Mouse (Mus musculus) embryonic facial prominence, embryonic 12.5 days (tissue): Measurements from ENCODE around the gene Ppt2. TPM values are rescaled to one million over a fixed set of nuclear protein-coding genes. Genes with fewer than 3 reads are reported as not detected.
A peak's percentile ranks its signal among the peaks of the same experiment; 100 is the strongest.

Experiments used
- ATAC-seq: fragments of 200-750 bp; cut with Nextera tagmentation; 2 replicates; pipeline ENCODE4 v1.8.0; 2017; ENCODE audit not compliant: insufficient number of reproducible peaks, insufficient read depth, low FRiP score, low TSS enrichment
- H3K27ac ChIP-seq: fragments of 300-500 bp; sonication (generic); 2 replicates; pipeline ENCODE4 v1.5.1; 2016; ENCODE audit warnings: mild to moderate bottlenecking
- H3K27me3 ChIP-seq: fragments of 300-500 bp; sonication (generic); 2 replicates; pipeline ENCODE4 v1.6.1; 2016; ENCODE audit warnings: mild to moderate bottlenecking, moderate library complexity
- H3K36me3 ChIP-seq: fragments of 300-500 bp; sonication (generic); 2 replicates; pipeline ENCODE4 v1.6.1; 2016; ENCODE audit warnings: mild to moderate bottlenecking
- H3K4me1 ChIP-seq: fragments of 300-500 bp; sonication (generic); 2 replicates; pipeline ENCODE4 v1.6.1; 2016
- H3K4me2 ChIP-seq: fragments of 300-500 bp; sonication (generic); replicated peaks from 2 replicates; pipeline ENCODE4 v1.6.1; 2016; ENCODE audit warnings: mild to moderate bottlenecking, moderate library complexity
- H3K4me3 ChIP-seq: fragments of 300-500 bp; sonication (generic); 2 replicates; pipeline ENCODE4 v1.5.1; 2016; ENCODE audit warnings: mild to moderate bottlenecking
- H3K9ac ChIP-seq: fragments of 300-500 bp; sonication (generic); 2 replicates; pipeline ENCODE4 v1.6.1; 2016; ENCODE audit warnings: mild to moderate bottlenecking, moderate library complexity
- H3K9me3 ChIP-seq: fragments of 300-500 bp; sonication (generic); 2 replicates; pipeline ENCODE4 v1.6.1; 2016; ENCODE audit warnings: mild to moderate bottlenecking, moderate library complexity
- WGBS: fragments of 180-500 bp; shearing (Covaris S2); methylation state at CpG from one replicate; pipeline ENCODE4 v1.1.7; 2016; 5-methylcytosine and 5-hydroxymethylcytosine counted together
- polyA plus RNA-seq: library from polyadenylated mRNA; unstranded; fragments of >200 nt; fragmentation: Nextera tagmentation; extraction: Ambion mirVana; gene quantifications from 2 replicates; pipeline ENCODE4 v1.2.1, GENCODE M21; 2016

Ppt2 gene
- polyA plus RNA-seq, 1 experiment from 2014 or later, result 18.0 TPM

DNA sequence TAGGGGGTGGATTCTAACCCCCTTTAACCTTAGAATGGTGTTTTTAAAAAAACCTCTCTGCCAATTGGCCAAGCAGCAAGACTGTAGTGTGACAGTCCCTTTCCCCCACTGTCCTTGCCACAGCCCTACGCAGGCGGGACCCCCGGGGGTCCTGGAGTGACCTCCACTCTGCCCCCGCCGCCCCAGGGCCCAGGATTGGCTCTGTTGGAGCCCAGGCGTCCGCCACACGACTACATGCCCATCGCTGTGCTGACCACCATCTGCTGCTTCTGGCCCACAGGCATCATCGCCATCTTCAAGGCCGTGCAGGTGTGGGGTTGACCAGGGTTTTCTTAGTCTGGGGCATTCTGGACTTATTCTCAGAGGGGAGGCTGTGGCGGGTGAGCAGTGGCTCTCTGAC is 3.3 kb upstream of the Ppt2 start:
- Histone ChIP-seq H3K4me1 (peaks cover 39% of the 10 kb centered on the region), H3K36me3 (no peaks in the 10 kb centered on the region), H3K4me2 (peak overlapping the region; percentile 78), H3K4me3 (peak overlapping the region; percentile 34), H3K9ac (no peak overlapping the region), H3K27ac (no peak overlapping the region), H3K27me3 (peaks cover 44% of the 10 kb centered on the region), H3K9me3 (no peaks in the 10 kb centered on the region)
- no peak for ATAC-seq
- 6% methylated on average over 12 of the region's 12 CpGs for WGBS

DNA sequence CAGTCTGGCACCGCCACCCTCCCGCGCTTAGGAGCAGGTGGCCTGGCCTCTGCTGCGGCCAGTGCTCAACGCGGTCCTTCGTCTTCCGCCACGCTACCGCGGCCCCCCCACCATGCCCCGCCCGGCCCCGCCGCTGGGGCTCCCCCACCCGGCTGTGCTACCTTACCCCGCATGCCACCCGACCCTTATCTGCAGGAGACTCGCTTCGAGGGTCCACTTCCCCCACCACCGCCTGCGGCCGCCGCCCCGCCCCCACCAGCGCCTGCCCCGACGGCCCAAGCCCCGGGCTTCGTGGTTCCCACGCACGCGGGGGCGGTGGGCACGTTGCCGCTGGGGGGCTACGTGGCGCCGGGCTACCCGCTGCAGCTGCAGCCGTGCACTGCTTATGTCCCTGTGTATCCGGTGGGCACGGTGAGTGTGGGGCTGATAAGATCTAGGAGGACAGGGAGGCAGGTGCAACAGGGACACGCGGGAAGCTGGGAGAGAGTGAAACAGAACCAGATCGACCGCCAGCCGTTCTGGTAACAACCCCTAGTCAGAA is 2.5 kb upstream of the Ppt2 start:
- H3K27ac ChIP-seq, result no peak overlapping the region
- H3K9ac ChIP-seq, result peak overlapping the region; percentile 27
- H3K4me3 ChIP-seq, result peak overlapping the region; percentile 34
- peaks cover 44% of the 10 kb centered on the region for H3K27me3 ChIP-seq
- H3K4me1 ChIP-seq, result peaks cover 46% of the 10 kb centered on the region
- 3% methylated on average over 48 of the region's 48 CpGs for WGBS
- H3K36me3 ChIP-seq, result no peaks in the 10 kb centered on the region
- no peaks in the 10 kb centered on the region for H3K9me3 ChIP-seq
- no peak for ATAC-seq
- H3K4me2 ChIP-seq, result peak overlapping the region; percentile 78

DNA sequence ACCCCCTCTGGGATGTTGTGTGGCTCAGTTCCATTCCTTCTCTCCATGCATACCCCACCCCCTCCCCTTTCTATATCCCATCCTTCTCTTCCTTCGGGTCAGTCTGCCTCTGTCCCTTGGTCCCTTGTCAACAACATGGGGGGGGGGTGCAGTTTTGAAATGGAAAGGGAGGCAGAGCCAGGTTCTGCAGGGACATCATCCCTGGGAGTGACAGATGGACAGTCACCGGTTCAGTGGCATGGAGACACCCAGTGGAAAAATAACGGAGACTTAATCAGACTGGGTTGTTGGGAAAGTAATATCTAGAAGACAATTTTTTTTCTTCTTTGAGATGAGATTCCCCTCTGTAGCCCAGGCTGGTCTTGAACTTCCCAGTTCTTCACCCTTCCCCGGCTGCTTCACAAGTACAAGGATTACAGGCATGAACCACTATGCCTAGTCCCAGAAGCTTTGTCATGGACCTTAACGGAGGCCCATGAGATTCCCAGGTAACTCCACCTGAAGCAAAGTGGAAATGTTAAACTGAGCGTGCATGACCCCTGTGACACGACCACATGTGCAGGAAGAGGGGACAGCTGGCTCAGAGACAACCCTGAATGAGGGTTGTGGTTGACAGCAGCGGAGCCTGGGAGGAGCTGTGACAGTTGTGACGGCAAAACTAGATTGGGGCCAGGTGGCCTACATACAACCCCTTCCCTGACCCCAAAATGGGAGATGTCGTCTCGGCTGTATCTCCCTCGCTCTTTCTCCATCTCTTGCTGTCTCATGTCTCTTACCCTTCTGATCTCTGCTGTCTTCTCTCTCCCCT is 1.7 kb upstream of the Ppt2 start:
- WGBS, result 13% methylated on average over 12 of the region's 12 CpGs
- Histone ChIP-seq H3K4me2 (peak overlapping the region; percentile 78), H3K9ac (no peak overlapping the region)

DNA sequence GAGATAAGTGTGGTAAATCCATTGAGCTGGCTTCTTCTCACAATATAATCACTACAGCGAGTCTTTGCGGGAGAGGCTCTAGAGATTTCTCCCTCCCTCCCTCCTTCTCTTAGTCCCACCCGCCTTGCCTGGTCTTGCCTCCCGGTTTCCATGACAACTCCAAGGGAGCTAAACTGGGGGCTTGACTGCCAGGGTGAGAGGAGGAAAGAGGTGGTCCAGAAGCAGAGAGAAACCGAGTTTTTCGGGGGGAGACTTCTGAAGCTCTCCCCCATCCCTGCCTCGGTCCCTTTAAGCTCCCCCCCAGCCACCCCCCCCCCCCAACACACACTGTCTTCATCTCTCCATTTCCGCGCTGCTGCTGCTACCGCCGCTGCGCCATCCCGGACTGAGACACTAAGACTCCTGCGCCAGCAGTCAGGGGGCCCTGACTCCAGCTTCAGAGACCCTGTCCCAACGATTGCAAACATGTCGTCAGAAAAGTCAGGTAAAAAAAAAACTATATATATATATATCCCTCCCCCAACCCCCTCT is 976 bp upstream of the Ppt2 start, which contains the start of gene Prrt1:
Gene Prrt1 (plus strand): TSS at position 313 of the 531 bp plus-strand sequence.
- peak within 1 kb of the TSS; percentile 89 for H3K27ac ChIP-seq
- H3K9me3 ChIP-seq, result no peaks in the 10 kb centered on the region
- H3K27me3 ChIP-seq, result peaks cover 44% of the 10 kb centered on the region
- ATAC-seq, result no peak
- H3K4me1 ChIP-seq, result peaks cover 46% of the 10 kb centered on the region
- peak within 1 kb of the TSS; percentile 68 for H3K4me3 ChIP-seq
- peak within 1 kb of the TSS; percentile 78 for H3K4me2 ChIP-seq
- H3K9ac ChIP-seq, result peak within 1 kb of the TSS; percentile 60
- WGBS, result 2% methylated on average over 16 of the region's 16 CpGs
- no peaks in the 10 kb centered on the region for H3K36me3 ChIP-seq

More for the DNA sequence above, 1.7 kb upstream of the Ppt2 start:
- Histone ChIP-seq H3K36me3 (no peaks in the 10 kb centered on the region), H3K27ac (no peak overlapping the region), H3K9me3 (no peaks in the 10 kb centered on the region), H3K4me1 (peaks cover 46% of the 10 kb centered on the region), H3K27me3 (peaks cover 44% of the 10 kb centered on the region), H3K4me3 (peak overlapping the region; percentile 68; the same call in 1 of the 2 replicates)
- no peak for ATAC-seq

DNA sequence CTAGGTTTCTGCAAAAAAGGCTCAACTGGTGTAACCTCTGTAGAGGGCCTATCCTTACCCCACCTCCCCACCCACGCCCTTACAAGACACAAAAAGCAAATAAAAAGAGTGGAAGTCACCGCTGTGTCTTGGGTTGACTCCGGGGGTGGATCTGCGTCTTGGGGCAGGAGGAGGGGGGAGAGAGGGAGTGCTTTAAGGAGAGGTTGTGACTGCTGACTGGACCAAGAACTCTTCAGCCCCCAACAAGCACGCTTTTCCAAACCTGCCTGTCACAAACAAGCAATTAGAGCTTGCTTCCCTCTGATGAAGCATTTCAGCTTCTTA is 296 bp upstream of the Ppt2 start:
- H3K9ac ChIP-seq, result peak overlapping the region; percentile 60; the same call in 1 of the 2 replicates
- peaks cover 43% of the 10 kb centered on the region for H3K27me3 ChIP-seq
- no peaks in the 10 kb centered on the region for H3K9me3 ChIP-seq
- peak overlapping the region; percentile 68 for H3K4me3 ChIP-seq
- H3K27ac ChIP-seq, result peak overlapping the region; percentile 89
- no peak for ATAC-seq
- peaks cover 46% of the 10 kb centered on the region for H3K4me1 ChIP-seq
- 36% methylated on average over 5 of the region's 5 CpGs for whole genome bisulfite sequencing
- peak overlapping the region; percentile 78 for H3K4me2 ChIP-seq
- peaks cover 6% of the 10 kb centered on the region for H3K36me3 ChIP-seq

DNA sequence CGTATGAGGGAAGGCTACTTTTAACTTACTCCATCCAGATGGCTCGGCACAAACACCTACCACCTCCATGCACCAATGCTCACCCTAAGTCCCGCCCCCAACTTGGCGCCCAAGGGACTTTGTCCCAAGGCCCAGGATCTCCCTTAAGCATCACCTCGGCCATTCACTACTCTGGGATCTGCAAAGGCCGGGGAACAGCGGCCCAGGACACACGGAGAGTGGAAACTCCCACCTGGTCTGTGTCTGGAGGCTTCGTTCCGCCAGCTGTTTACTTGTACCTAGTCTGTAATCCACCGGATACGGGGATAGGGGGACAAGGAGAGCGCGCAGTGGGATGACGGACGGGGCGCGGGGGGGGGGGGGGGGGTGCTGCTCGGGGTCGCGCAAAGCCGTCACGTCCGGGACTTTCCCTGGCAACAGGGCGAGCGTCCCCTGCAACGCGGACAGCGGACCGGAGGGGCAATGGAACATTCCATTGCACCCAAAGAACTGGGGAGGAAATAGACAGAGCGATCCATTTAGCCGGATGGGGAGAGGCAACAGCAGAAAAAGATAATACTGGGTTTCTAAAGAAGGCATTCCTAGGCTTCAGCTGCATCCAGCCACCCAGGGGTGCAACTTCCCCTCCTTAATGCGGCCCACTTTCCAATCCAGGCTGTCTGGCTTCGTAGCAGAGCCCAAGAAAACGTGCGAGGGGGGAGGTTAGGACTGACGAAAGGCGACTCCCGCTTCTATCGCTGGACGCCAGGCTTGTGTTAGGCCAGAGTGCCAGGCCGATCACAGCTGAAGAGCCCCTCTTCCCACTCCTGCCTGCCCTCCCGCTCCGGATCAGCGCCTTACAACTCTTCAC is 992 bp downstream of the Ppt2 start:
- Histone ChIP-seq H3K27me3 (peaks cover 30% of the 10 kb centered on the region), H3K27ac (peak overlapping the region; percentile 89), H3K36me3 (peaks cover 19% of the 10 kb centered on the region), H3K9me3 (no peaks in the 10 kb centered on the region), H3K9ac (peak overlapping the region; percentile 60), H3K4me3 (peak overlapping the region; percentile 68), H3K4me2 (peak overlapping the region; percentile 78), H3K4me1 (peaks cover 46% of the 10 kb centered on the region)
- under 1% methylated on average over 45 of the region's 45 CpGs for WGBS
- peak; percentile 70 for ATAC-seq

DNA sequence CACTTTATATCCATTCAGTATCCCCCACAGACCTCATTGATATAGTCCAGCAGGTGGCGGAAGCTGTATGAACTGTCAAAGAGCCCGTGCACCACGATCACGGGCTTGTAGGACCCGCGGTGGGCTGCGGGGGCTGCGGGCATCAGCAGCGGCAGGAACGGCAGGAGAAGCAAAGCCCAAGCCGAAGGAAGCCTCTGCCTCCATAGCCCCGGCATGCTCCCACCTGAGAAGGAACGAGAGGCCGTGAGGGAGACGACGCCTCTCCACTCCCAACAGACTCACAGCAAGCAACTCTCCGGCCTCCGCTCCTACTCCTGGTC is 1.6 kb downstream of the Ppt2 start:
- Histone ChIP-seq H3K27ac (peak overlapping the region; percentile 89), H3K4me1 (peaks cover 44% of the 10 kb centered on the region), H3K36me3 (peaks cover 23% of the 10 kb centered on the region), H3K4me3 (peak overlapping the region; percentile 68), H3K9ac (peak overlapping the region; percentile 60), H3K9me3 (no peaks in the 10 kb centered on the region), H3K4me2 (peak overlapping the region; percentile 78), H3K27me3 (peaks cover 24% of the 10 kb centered on the region)
- under 1% methylated on average over 18 of the region's 18 CpGs for WGBS
- peak; percentile 8 for ATAC-seq

DNA sequence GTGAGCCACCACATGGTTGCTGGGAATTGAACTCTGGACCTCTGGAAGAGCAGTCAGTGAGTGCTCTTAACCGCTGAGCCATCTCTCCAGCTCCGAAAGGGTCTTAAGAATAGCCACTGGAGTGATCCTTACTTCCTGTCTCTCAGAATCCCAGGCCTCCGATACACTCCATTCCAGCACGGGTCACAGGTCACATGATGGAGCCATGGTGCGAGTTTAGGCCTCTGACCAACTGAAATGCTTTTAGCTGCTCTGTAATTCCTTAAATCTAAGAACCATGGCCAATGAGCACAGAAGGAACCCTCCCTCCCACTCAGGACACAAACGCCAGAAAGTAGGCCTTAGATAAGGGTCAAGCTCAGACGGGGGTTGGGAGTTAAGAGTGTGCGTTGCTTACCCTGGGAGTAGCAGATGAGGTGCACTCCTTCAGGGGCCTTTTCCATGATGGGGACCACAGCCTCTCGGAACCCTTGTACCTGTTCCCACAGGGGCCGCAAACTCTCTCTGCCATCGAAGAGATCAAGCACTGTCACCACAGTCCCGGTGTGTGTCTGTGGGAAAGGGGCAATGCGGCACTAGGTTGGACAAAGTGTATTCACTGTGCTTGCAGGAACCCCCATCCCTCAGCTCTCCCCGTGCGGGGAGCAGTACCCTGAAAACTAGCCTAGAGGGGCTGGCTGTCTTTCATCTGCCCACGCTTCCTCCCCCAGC is 2.1 kb downstream of the Ppt2 start:
- Histone ChIP-seq H3K4me3 (peak overlapping the region; percentile 68), H3K4me2 (peak overlapping the region; percentile 78), H3K27ac (peak overlapping the region; percentile 89; the same call in 1 of the 2 replicates), H3K9me3 (no peaks in the 10 kb centered on the region), H3K9ac (peak overlapping the region; percentile 60), H3K4me1 (peaks cover 40% of the 10 kb centered on the region), H3K27me3 (peaks cover 19% of the 10 kb centered on the region), H3K36me3 (peaks cover 23% of the 10 kb centered on the region)
- no peak for ATAC-seq
- WGBS, result 50% methylated on average over 16 of the region's 16 CpGs

DNA sequence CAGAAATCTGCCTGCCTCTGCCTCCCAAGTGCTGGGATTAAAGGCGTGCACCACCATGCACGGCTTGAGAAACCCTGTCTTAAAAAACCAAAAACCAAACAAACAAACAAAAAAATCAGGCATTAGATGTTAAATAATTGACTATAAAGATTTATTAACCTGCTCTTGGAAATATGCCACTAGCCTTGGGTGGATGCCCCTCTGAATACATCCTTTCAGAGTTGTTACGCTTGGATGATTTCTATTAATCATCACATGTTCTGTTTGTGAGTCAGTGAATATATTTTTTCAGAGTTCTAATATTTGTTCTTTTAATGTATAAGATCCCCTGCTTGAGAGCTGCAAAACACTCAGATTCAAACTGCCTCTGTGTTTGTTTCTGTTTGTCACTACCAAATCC is 3.3 kb downstream of the Ppt2 start:
- no peak overlapping the region for H3K27ac ChIP-seq
- H3K27me3 ChIP-seq, result peaks cover 7% of the 10 kb centered on the region
- no peaks in the 10 kb centered on the region for H3K9me3 ChIP-seq
- no peak overlapping the region for H3K4me2 ChIP-seq
- H3K36me3 ChIP-seq, result peaks cover 28% of the 10 kb centered on the region
- no peak overlapping the region for H3K9ac ChIP-seq
- peaks cover 28% of the 10 kb centered on the region for H3K4me1 ChIP-seq
- ATAC-seq, result no peak
- H3K4me3 ChIP-seq, result no peak overlapping the region
- WGBS, result 94% methylated on average over 3 of the region's 3 CpGs

DNA sequence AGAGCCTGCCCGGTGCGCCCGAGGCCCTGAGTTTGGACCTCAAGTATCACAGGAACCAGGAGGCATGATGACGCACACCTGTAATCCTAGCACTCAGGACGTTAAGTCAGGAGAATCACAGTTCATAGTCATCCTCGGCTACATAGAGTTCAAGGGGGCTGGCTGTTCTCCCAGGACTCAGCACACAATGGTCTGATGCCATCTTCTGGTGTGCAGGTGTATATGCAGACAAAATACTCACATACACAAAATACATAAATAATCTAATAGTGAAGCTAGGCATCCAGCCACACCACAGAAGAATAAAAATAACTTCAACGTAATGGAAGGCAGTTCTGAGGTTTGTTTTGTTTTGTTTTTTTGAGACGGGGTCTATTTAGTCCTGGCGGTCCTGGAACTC is 5.1 kb downstream of the Ppt2 start:
- Histone ChIP-seq H3K4me3 (no peak overlapping the region), H3K9me3 (no peaks in the 10 kb centered on the region), H3K27me3 (no peaks in the 10 kb centered on the region), H3K9ac (no peak overlapping the region), H3K27ac (no peak overlapping the region), H3K4me1 (peaks cover 10% of the 10 kb centered on the region; the same call in 1 of the 2 replicates), H3K36me3 (peaks cover 32% of the 10 kb centered on the region), H3K4me2 (no peak overlapping the region)
- no peak for ATAC-seq
- WGBS, result 83% methylated on average over 9 of the region's 9 CpGs

GRCm38 (mm10) chr17:34621006-34621405 is 7.3 kb downstream of the Ppt2 start:
- 92% methylated on average over 8 of the region's 8 CpGs for WGBS
- ATAC-seq, result no peak
- Histone ChIP-seq H3K27ac (no peak overlapping the region), H3K4me3 (no peak overlapping the region), H3K4me2 (no peak overlapping the region), H3K36me3 (peaks cover 48% of the 10 kb centered on the region), H3K4me1 (peaks cover under 1% of the 10 kb centered on the region; the same call in 1 of the 2 replicates), H3K9me3 (no peaks in the 10 kb centered on the region), H3K27me3 (no peaks in the 10 kb centered on the region), H3K9ac (no peak overlapping the region)
